Mouse (Mus musculus) lung, embryonic 14.5 days (tissue): Measurements from ENCODE around the gene Abhd12. TPM values are rescaled to one million over a fixed set of nuclear protein-coding genes. Genes with fewer than 3 reads are reported as not detected.

Experiments used
- ATAC-seq: fragments of 200-750 bp; cut with Nextera tagmentation; 2 replicates; pipeline ENCODE4 v1.8.0; 2017; ENCODE audit warnings: mild to moderate bottlenecking, moderate TSS enrichment, moderate library complexity; ENCODE audit not compliant: insufficient read depth
- DNase-seq: peaks from one replicate; pipeline ENCODE4 v3.0.0-alpha.2; 2015
- H3K27ac ChIP-seq: fragments of 300-500 bp; sonication (generic); 2 replicates; pipeline ENCODE4 v1.5.1; 2014; ENCODE audit warnings: low read depth, mild to moderate bottlenecking, moderate library complexity
- H3K27me3 ChIP-seq: fragments of 300-500 bp; sonication (generic); 2 replicates; pipeline ENCODE4 v1.6.1; 2014; ENCODE audit warnings: low read length, control low read depth; ENCODE audit not compliant: insufficient read depth
- H3K36me3 ChIP-seq: fragments of 300-500 bp; sonication (generic); 2 replicates; pipeline ENCODE4 v1.6.1; 2014; ENCODE audit warnings: control low read depth; ENCODE audit not compliant: insufficient read depth
- H3K4me1 ChIP-seq: fragments of 300-500 bp; sonication (generic); 2 replicates; pipeline ENCODE4 v1.6.1; 2014; ENCODE audit warnings: antibody characterized with exemption, control low read depth; ENCODE audit not compliant: insufficient read depth
- H3K4me2 ChIP-seq: fragments of 300-500 bp; sonication (generic); 2 replicates; pipeline ENCODE4 v1.6.1; 2014; ENCODE audit warnings: mild to moderate bottlenecking
- H3K4me3 ChIP-seq: fragments of 300-500 bp; sonication (generic); 2 replicates; pipeline ENCODE4 v1.5.1; 2014; ENCODE audit warnings: low read depth, low read length
- H3K9ac ChIP-seq: fragments of 300-500 bp; sonication (generic); 2 replicates; pipeline ENCODE4 v1.6.1; 2014
- H3K9me3 ChIP-seq: fragments of 300-500 bp; sonication (generic); 2 replicates; pipeline ENCODE4 v1.6.1; 2016; ENCODE audit warnings: low read depth, low read length, control low read depth
- CTCF ChIP-seq: IDR thresholded peaks from 2 replicates; pipeline ENCODE4 v1.5.1; 2016; ENCODE audit warnings: antibody characterized with exemption, low read depth
- WGBS: fragments of 180-500 bp; shearing (Covaris S2); extraction: QIAGEN DNeasy Blood & Tissue Kit; methylation state at CpG from one replicate; pipeline ENCODE4 v1.1.7; 2014; 5-methylcytosine and 5-hydroxymethylcytosine counted together
- polyA plus RNA-seq: library from polyadenylated mRNA; unstranded; fragments of >200 nt; fragmentation: Nextera tagmentation; extraction: Ambion mirVana; gene quantifications from 2 replicates; pipeline ENCODE4 v1.2.1, GENCODE M21; 2014

Abhd12 gene
- polyA plus RNA-seq, 1 experiment from 2014 or later = 67.2 TPM

DNA sequence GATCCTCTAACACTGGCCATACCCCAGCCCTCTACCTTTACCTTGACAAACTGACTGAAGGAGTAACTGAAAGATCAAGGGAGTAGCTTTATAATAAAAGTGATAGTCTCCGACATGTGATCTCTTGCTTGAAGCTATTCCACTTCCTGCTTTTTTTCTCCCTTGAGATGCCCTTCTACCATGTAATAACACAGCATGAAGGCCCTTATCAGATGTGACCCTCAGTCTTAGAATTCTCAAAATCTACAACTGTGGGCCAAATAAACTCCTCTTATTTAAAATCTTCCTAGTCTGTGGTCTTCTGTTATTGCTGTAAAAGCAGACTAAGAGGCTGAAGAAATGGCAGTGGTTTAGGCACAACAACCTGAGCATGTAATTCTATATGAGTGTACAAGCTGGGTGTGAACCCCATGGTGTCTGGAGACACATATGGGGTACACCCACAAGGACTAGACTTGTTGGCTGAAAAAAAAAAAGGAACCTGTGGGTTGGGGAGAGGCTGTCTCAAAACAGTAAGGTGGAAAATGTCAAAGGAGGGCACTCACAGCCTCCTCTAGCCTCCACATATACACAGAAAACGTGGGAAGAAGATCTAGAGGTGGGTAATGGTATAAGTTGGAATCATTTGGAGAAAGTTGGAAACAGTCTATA is 9.8 kb downstream of the Abhd12 start:
- H3K9ac ChIP-seq = no peak overlapping the region
- H3K36me3 ChIP-seq = 0 out of 2 replicates have a peak, but pooled peaks cover 3% of the 10 kb centered on the region
- H3K27ac ChIP-seq = no peak overlapping the region
- no peak overlapping the region for H3K4me3 ChIP-seq
- no peak for ATAC-seq
- H3K9me3 ChIP-seq = no peaks in the 10 kb centered on the region
- WGBS = 85% methylated on average over 2 of the region's 2 CpGs
- DNase-seq = no peak
- H3K27me3 ChIP-seq = no peaks in the 10 kb centered on the region
- no peak overlapping the region for H3K4me2 ChIP-seq
- no peaks in the 10 kb centered on the region for H3K4me1 ChIP-seq
- no peak for TF ChIP-seq CTCF

DNA sequence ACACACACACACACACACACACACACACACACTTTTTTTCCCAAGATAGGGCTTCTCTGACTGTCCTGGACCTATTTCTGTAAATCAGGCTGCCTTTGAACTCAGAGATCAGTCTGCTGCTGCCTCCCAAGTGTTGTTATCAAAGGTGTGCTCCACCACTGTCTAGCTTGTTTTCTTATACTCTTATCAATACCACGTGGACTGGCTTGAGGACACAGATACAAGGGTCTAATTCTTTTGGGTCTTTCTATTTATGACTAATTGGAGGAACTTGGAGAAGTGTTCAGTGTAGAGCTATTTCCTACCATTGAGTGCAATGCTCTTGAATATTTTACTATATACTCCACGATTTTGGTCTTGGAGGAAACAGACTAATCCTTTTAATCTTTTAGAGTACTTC is 17.2 kb downstream of the Abhd12 start:
- H3K4me2 ChIP-seq = no peak overlapping the region
- TF ChIP-seq CTCF = no peak
- no peak overlapping the region for H3K27ac ChIP-seq
- no peak for ATAC-seq
- H3K4me3 ChIP-seq = no peak overlapping the region
- no peaks in the 10 kb centered on the region for H3K9me3 ChIP-seq
- no peak overlapping the region for H3K9ac ChIP-seq
- H3K27me3 ChIP-seq = no peaks in the 10 kb centered on the region
- WGBS = 49% methylated on average over 2 of the region's 2 CpGs
- 0 out of 2 replicates have a peak, but pooled peaks cover 7% of the 10 kb centered on the region for H3K36me3 ChIP-seq
- DNase-seq = no peak
- no peaks in the 10 kb centered on the region for H3K4me1 ChIP-seq

DNA sequence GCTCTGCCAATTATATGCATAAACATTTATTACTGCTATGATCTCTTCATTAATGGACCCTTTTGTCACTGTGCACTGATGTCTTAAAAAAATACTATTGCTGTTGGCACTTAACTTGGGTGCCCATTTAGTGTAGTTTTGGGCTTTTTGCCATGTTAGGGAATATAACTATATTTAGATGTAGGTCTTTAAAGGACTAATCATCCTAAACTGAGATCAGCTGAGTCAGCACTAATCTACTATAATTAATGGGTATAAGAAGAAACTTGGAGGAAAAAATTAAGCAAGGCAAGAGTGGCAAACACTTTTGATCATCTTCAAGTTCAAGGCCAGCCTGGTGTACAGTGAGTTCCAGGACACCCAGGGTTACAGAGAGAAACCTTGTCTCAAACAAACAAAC is 18.2 kb downstream of the Abhd12 start:
- Histone ChIP-seq H3K4me2 (no peak overlapping the region), H3K9me3 (no peaks in the 10 kb centered on the region), H3K36me3 (0 out of 2 replicates have a peak, but pooled peaks cover 7% of the 10 kb centered on the region), H3K27ac (no peak overlapping the region), H3K4me1 (no peaks in the 10 kb centered on the region), H3K4me3 (no peak overlapping the region), H3K27me3 (no peaks in the 10 kb centered on the region), H3K9ac (no peak overlapping the region)
- no peak for TF ChIP-seq CTCF
- ATAC-seq (no peak), DNase-seq (peak; percentile 26)

DNA sequence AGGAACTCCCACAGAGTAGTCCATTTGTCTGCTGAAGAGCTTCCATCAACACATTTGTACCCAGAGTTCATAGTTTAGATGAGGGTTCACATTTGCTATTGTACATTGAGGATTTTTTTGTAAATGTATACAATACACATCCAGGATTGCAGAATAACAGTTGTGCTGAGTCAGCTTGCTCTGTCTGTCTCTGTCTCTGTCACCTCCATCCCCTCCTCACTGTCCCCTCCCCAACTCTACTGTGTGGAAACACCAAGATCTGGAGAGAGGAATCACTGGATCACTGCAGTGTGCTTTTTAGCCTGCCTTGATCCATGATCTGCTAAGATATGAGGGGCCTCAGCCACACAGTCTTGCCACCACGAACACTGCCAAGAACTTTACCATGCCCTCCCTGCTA is 18.7 kb downstream of the Abhd12 start:
- 39% methylated on average over 1 of the region's 1 CpGs for WGBS
- Histone ChIP-seq H3K27me3 (no peaks in the 10 kb centered on the region), H3K4me2 (no peak overlapping the region), H3K9ac (no peak overlapping the region), H3K27ac (no peak overlapping the region), H3K9me3 (no peaks in the 10 kb centered on the region), H3K4me1 (no peaks in the 10 kb centered on the region), H3K4me3 (no peak overlapping the region), H3K36me3 (0 out of 2 replicates have a peak, but pooled peaks cover 7% of the 10 kb centered on the region)
- DNase-seq = peak; percentile 65
- TF ChIP-seq CTCF = no peak
- peak; percentile 88 for ATAC-seq

DNA sequence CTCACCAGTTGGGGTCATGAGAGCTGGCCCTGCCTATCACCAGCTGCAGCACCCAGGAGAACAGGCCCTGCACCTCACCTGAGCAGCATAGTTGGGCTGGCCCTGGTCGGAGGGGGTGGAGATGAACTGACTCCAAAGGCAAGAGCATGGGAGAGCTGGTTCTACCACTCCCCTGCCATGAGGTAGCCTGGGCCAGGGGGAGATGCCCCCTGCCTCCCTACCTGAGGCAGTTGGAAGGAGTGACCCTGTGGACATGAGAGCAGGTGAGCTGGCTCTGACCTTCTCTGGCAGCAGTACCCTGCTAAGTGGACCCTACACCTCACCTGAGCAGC is 19.8 kb downstream of the Abhd12 start:
- no peak for DNase-seq
- Histone ChIP-seq H3K9ac (no peak overlapping the region), H3K4me1 (no peaks in the 10 kb centered on the region), H3K4me2 (no peak overlapping the region), H3K27me3 (no peaks in the 10 kb centered on the region), H3K4me3 (no peak overlapping the region), H3K36me3 (0 out of 2 replicates have a peak, but pooled peaks cover 7% of the 10 kb centered on the region), H3K27ac (no peak overlapping the region), H3K9me3 (no peaks in the 10 kb centered on the region)
- 70% methylated on average over 1 of the region's 1 CpGs for WGBS
- ATAC-seq = peak; percentile 35; the same call in 1 of the 2 replicates
- TF ChIP-seq CTCF = no peak

DNA sequence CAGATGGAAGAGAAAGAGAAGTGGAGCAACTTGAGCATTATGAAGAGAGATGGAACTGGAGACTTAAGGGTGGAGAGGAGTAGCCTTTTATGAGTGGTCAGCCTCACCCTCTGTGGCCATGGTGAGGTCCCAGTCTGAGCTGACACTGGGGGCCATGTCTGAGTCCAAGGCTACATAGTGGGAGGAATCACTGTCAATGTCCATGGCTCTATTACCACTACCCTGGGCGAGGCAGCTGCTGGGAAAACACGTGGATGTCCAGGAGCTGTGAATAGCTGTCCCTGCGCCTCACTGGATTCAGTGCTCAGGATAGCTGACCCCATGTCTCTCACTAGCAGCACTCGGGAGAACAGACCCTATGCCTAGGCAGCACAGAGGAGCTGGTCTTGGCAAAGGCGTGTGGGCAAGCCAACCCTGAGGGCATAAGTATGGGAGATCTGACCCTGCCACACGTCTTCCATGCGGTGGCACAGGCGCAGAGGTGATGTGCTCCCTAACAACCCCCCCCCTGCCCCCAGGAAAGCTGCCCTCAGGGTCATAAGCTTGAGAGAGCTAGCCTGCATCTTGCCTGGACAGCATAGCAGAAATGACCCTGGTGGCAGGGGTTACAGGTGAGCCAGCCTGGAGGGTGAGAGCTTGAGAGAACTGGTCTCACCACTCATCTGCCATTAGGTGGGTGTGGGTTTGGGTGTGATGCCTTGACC is 20.3 kb downstream of the Abhd12 start:
- WGBS = 91% methylated on average over 8 of the region's 8 CpGs
- ATAC-seq (no peak), DNase-seq (no peak)
- Histone ChIP-seq H3K4me2 (no peak overlapping the region), H3K9me3 (no peaks in the 10 kb centered on the region), H3K27me3 (no peaks in the 10 kb centered on the region), H3K9ac (no peak overlapping the region), H3K36me3 (0 out of 2 replicates have a peak, but pooled peaks cover 7% of the 10 kb centered on the region), H3K27ac (no peak overlapping the region), H3K4me3 (no peak overlapping the region), H3K4me1 (no peaks in the 10 kb centered on the region)
- no peak for TF ChIP-seq CTCF

DNA sequence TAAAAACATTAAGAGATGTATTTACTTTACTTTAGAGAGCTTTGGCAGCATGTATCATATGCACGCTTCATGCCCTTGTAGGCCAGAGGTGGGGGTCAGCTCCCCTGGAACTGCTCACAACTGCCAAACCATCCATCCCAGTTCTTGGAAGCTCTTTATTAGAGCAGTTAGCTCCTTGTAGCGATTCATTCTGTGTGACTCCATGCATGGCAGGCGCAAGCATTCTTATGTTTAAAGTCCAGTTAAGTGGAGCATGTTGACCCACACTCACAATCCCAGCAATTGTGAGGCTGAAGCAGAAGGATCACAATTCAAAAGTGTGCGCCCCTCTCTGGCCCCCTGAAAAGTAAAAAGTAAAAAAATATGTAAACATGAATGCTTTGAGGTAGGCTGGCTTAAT is 27.0 kb downstream of the Abhd12 start:
- Histone ChIP-seq H3K36me3 (no peaks in the 10 kb centered on the region), H3K9ac (no peak overlapping the region), H3K4me3 (no peak overlapping the region), H3K4me2 (no peak overlapping the region), H3K9me3 (no peaks in the 10 kb centered on the region), H3K27ac (no peak overlapping the region), H3K4me1 (no peaks in the 10 kb centered on the region), H3K27me3 (no peaks in the 10 kb centered on the region)
- WGBS = 75% methylated on average over 4 of the region's 4 CpGs
- TF ChIP-seq CTCF = no peak
- DNase-seq = no peak
- no peak for ATAC-seq
